Mouse (Mus musculus): Measurements from ENCODE around the gene Tnpo3. TPM values are rescaled to one million over a fixed set of nuclear protein-coding genes. Genes with fewer than 3 reads are reported as not detected.

Tnpo3 gene
- 41.6 and 45.6 TPM in 2 replicates for polyA plus RNA-seq (2015; fragmentation: Nextera tagmentation; extraction: Ambion mirVana)

DNA sequence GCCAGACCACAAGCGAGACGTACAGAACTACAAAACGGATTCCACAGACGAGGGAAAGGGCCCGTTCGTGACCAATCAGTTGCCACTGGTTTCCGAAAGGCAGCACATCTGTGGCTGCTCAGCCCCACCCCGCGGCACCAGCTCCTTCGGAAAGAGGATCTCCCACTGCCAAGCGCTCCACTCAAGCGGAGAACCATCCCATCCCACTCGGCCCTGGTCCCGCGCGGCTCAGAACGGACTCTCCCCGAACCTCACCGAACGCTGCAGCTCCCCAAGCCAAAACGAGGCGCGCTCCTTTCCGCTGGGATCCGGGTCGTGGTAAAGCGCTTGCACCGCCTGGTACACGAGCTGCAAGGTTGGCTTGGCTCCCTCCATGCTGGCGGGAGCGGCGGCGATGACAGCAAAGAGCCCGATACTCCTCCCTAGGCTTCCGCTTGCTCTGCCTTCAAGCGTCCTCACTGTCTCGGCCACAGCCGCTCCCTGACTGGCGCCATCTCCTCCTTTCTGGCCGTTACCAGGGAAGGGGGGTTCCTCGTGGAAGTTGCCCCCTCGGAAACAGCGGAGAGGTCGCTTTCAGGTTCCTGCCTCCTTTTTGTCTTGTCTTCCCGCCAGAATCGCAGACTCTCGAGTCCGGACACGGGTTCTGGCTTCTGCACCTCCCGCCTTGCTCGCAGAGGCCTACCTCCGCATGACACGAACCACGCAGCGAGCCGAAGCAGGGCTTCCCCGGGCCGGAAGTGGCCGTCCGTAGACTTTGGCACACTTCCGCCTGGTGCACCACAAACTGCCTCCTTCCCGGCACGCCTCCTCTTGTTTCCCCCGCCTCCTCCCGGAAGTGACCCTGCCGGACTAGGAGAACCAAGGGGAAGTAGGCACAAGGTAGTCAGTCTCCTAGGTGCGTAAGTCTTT, at the start of gene Tnpo3:
TSS of gene Tnpo3 (minus strand) at position 777 of the 909 bp plus-strand sequence.

DNA sequence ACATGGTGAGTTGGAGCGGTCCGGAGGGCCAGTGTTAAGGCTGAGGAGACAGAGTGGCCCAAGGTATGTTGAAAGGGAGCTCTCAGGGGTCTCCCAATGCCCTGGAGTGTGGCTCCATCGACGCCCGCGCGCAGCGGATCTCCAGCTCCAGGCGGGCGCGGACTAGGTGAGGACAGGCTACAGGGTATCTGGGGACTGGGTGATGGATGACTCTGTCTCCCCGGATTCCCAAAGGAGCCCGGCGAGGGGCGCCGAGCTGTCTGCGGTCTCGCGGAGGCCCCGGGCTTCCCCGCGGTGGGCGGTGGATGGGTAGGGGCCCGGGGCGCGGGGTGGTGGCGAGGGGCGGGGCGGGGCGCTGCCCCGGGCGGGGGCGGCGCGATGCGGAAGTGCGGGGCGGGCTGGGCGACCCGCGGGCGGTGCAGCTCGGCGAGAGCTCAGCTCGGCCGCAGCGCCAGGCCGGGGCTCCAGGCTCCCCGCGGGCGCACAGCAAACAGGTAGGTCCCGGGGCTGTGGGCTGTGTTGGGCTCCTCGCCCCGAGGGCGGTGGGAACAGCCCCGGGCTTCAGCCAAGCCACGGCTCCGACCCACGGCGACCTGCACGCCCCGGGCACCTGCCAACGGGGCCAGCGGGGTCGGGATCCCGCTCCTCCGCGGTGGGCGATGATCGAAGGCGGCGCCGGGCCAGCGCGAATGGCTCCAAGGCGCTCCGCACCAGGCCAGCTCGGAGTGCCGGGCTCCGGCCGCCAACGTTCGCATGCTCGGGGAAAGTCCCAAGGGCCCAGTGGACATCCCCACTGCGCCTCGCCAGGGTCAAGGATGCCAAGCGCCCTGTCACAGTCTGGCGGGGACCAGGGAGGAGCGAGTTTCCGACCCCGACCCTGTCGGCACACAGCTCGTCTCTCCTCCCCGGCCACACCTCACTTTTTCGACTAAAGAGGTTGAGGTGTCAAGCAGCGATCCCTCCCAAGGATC, 83.1 kb downstream of the Tnpo3 start, which contains the start of gene Irf5:
TSS of gene Irf5 (plus strand) at position 345 of the 971 bp plus-strand sequence.

DNA sequence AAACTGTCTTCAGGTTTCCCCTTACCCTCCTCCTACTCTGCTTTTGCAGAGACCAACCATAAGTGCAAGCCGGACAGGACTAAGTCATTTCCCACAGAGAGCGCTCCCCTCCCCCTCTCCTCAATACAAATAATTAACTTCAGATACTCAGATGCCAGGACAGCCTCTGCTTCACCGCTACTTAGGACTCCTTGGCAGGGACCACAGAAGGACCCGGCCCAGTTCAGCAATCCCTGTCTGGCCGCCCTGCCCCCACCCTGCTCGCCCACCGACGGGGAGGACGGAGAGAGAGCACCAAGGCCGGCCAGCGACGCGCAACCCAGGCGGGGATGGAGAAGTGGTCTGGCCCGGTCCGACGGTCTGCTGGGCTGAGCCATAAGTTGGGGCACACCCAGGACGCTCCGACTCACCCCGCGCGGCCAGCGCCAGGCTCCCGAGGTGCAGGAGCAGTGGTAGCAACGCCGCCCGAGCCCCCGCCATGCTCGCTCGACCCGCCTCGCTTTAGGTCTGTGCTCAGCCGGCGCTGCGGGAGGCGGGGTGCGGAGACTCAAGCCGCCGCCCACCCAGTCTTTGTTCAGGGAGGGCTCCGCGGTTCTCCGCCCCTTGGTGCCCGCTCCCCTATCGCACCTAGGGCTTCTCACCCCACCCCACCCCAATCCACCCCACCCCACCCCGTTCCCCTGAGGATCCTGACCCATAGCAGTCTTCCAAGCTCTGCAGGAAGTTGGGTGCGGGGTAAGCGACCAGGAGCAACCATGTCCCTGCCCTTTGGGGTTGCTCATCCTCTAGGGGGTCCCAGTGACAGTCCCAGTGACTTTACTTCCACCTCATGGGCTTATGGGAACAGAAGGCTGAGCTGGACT, 102.0 kb downstream of the Tnpo3 start, which contains the start of gene Kcp:
TSS of gene Kcp (minus strand) at position 506 of the 863 bp plus-strand sequence.

Other genes starting within 250 kb of the Tnpo3 start
- gene Opn1sw, start 221.4 kb downstream of the Tnpo3 start, polyA plus RNA-seq (2015; fragmentation: Nextera tagmentation; extraction: Ambion mirVana): 3.7 and 5.1 TPM in 2 replicates
- gene Ccdc136, start 213.6 kb downstream of the Tnpo3 start, polyA plus RNA-seq (2015; fragmentation: Nextera tagmentation; extraction: Ambion mirVana): 19.2 and 22.0 TPM in 2 replicates
- gene Flnc, start 176.6 kb downstream of the Tnpo3 start, polyA plus RNA-seq (2015; fragmentation: Nextera tagmentation; extraction: Ambion mirVana): 40.6 and 43.1 TPM in 2 replicates
- 181 and 228 TPM in 2 replicates for gene Atp6v1f, start 142.2 kb downstream of the Tnpo3 start, polyA plus RNA-seq (2015; fragmentation: Nextera tagmentation; extraction: Ambion mirVana)
- gene Atp6v1fnb, start 138.4 kb downstream of the Tnpo3 start, polyA plus RNA-seq (2015; fragmentation: Nextera tagmentation; extraction: Ambion mirVana): not detected in 2 replicates
- 7.8 and 8.2 TPM in 2 replicates for gene Kcp, start 101.9 kb downstream of the Tnpo3 start, polyA plus RNA-seq (2015; fragmentation: Nextera tagmentation; extraction: Ambion mirVana)
- 5.6 and 14.5 TPM in 2 replicates for gene Irf5, start 83.3 kb downstream of the Tnpo3 start, polyA plus RNA-seq (2015; fragmentation: Nextera tagmentation; extraction: Ambion mirVana)
- gene Tspan33, start 84.3 kb upstream of the Tnpo3 start, polyA plus RNA-seq (2015; fragmentation: Nextera tagmentation; extraction: Ambion mirVana): 2.2 and 2.7 TPM in 2 replicates
- gene Smo, start 125.6 kb upstream of the Tnpo3 start, polyA plus RNA-seq (2015; fragmentation: Nextera tagmentation; extraction: Ambion mirVana): 17.7 and 19.3 TPM in 2 replicates
- 20.2 and 21.2 TPM in 2 replicates for gene Ahcyl2, start 158.1 kb upstream of the Tnpo3 start, polyA plus RNA-seq (2015; fragmentation: Nextera tagmentation; extraction: Ambion mirVana)

Data from urinary bladder, postnatal 0 days (tissue).